Mouse (Mus musculus): Measurements from ENCODE around the gene Gm20388. TPM values are rescaled to one million over a fixed set of nuclear protein-coding genes. Genes with fewer than 3 reads are reported as not detected.

Gm20388 gene
- polyA plus RNA-seq, 1 experiment from 2014 or later = not detected

DNA sequence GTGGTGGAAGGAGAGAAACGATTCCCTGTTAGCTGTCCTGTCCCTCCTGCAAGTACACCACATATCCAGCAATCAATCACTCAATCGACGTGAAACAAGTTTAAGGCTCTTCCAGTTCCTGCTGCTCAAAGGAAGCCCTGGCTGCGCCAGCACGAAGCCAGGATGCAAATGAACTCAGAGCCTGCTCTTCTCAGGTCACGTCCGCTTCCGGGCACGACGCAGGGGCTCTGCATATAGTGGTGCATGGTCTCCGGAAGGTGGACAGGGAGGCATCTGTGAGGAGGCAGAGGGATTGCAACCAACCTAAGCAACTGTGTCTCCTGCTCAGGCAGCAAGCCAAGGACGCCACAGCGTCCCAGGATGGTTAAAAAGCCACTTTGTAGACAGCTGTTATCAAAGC lies 985.0 kb downstream of the Gm20388 start:
- Histone ChIP-seq H3K27ac (replicated peaks in 1 of 2; ENCODE audit: control insufficient read depth in 1 of 2, insufficient read depth in 1 of 2, low read depth in 2 of 2, low read length in 2 of 2) (no peak overlapping the region), H3K9ac (ENCODE audit: low read length) (no peak overlapping the region)
- 2% methylated on average over 13 of the region's 13 CpGs for WGBS

DNA sequence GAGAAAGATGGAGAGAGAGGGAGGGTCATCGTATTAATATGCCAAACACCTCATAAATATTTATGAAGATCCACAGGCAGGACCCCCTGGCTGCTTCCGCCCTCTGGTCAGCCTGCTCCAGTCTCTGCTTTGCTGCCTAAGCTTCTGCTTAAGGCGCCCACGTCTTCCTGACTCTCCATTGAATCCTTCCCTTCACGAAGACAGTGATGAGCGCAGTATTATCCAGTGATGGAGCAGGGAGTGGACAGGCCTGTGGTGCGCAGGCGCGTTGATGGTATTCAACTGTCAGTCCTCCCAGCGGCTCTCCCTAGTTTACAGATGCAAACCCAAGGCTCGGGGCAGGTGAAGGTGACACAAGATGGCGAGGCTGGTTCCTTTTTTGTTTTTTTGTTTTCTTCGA lies 985.6 kb downstream of the Gm20388 start:
- Histone ChIP-seq H3K4me1 (ENCODE audit: control insufficient read depth in 2 of 2, insufficient read depth in 2 of 2, low read length in 2 of 2) (peaks cover 5 to 10% of the 10 kb centered on the region in 2 experiments; a peak in 2 of 4 replicates), H3K27me3 (ENCODE audit: control insufficient read depth, insufficient read depth, low read length) (peaks cover 72% of the 10 kb centered on the region), H3K4me2 (ENCODE audit: low read length) (no peak overlapping the region), H3K9me3 (ENCODE audit: control insufficient read depth, low read length) (0 out of 2 replicates have a peak, but pooled peaks cover 4% of the 10 kb centered on the region), H3K4me3 (ENCODE audit: control insufficient read depth in 1 of 2, insufficient read depth in 1 of 2, low read depth in 1 of 2, low read length in 2 of 2) (no peak overlapping the region), H3K27ac (replicated peaks in 1 of 2; ENCODE audit: control insufficient read depth in 1 of 2, insufficient read depth in 1 of 2, low read depth in 2 of 2, low read length in 2 of 2) (no peak overlapping the region), H3K9ac (ENCODE audit: low read length) (no peak overlapping the region), H3K36me3 (ENCODE audit: control insufficient read depth, insufficient read depth, low read length) (no peaks in the 10 kb centered on the region)
- 38% methylated on average over 13 of the region's 13 CpGs for WGBS
- ATAC-seq (ENCODE audit: insufficient number of reproducible peaks, insufficient read depth, low FRiP score, low read depth) = no peak

More for the DNA sequence above, 985.0 kb downstream of the Gm20388 start:
- H3K4me2 ChIP-seq (ENCODE audit: low read length) = peak overlapping the region; percentile 38
- H3K27me3 ChIP-seq (ENCODE audit: control insufficient read depth, insufficient read depth, low read length) = peaks cover 77% of the 10 kb centered on the region
- H3K4me3 ChIP-seq (ENCODE audit: control insufficient read depth in 1 of 2, insufficient read depth in 1 of 2, low read depth in 1 of 2, low read length in 2 of 2) = peak overlapping the region in 1 of 2 experiments; percentile 12; a peak in 2 of 4 replicates
- peaks cover 5 to 10% of the 10 kb centered on the region in 2 experiments; a peak in 2 of 4 replicates for H3K4me1 ChIP-seq (ENCODE audit: control insufficient read depth in 2 of 2, insufficient read depth in 2 of 2, low read length in 2 of 2)
- 0 out of 2 replicates have a peak, but pooled peaks cover 4% of the 10 kb centered on the region for H3K9me3 ChIP-seq (ENCODE audit: control insufficient read depth, low read length)
- H3K36me3 ChIP-seq (ENCODE audit: control insufficient read depth, insufficient read depth, low read length) = no peaks in the 10 kb centered on the region
- no peak for ATAC-seq (ENCODE audit: insufficient number of reproducible peaks, insufficient read depth, low FRiP score, low read depth)

DNA sequence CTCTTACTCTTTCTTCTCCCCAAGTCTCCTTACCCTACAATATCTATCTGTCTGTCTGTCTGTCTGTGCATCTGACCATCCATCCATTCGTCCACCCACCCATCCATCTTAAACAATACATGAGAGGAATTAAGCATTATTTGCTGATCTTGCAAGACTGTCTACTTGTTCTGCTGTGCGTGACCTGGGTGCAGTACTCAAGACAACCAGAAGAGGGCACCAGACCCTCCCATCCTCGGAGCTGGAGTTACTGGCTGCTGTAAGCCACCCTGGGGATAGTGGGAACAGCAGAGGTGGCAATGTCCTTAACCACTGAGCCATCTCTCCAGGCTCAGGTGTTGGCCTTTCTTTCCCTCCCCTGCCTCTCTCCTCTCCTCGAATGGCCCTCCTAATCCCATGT lies 987.4 kb downstream of the Gm20388 start:
- no peak for ATAC-seq (ENCODE audit: insufficient number of reproducible peaks, insufficient read depth, low FRiP score, low read depth)
- Histone ChIP-seq H3K9me3 (ENCODE audit: control insufficient read depth, low read length) (0 out of 2 replicates have a peak, but pooled peaks cover 4% of the 10 kb centered on the region), H3K27me3 (ENCODE audit: control insufficient read depth, insufficient read depth, low read length) (peaks cover 60% of the 10 kb centered on the region), H3K4me3 (ENCODE audit: control insufficient read depth in 1 of 2, insufficient read depth in 1 of 2, low read depth in 1 of 2, low read length in 2 of 2) (no peak overlapping the region), H3K4me2 (ENCODE audit: low read length) (no peak overlapping the region), H3K27ac (replicated peaks in 1 of 2; ENCODE audit: control insufficient read depth in 1 of 2, insufficient read depth in 1 of 2, low read depth in 2 of 2, low read length in 2 of 2) (no peak overlapping the region), H3K36me3 (ENCODE audit: control insufficient read depth, insufficient read depth, low read length) (no peaks in the 10 kb centered on the region), H3K4me1 (ENCODE audit: control insufficient read depth in 2 of 2, insufficient read depth in 2 of 2, low read length in 2 of 2) (peaks cover 8 to 10% of the 10 kb centered on the region in 2 experiments; a peak in 2 of 4 replicates), H3K9ac (ENCODE audit: low read length) (no peak overlapping the region)
- 50% methylated on average over 4 of the region's 4 CpGs for WGBS

DNA sequence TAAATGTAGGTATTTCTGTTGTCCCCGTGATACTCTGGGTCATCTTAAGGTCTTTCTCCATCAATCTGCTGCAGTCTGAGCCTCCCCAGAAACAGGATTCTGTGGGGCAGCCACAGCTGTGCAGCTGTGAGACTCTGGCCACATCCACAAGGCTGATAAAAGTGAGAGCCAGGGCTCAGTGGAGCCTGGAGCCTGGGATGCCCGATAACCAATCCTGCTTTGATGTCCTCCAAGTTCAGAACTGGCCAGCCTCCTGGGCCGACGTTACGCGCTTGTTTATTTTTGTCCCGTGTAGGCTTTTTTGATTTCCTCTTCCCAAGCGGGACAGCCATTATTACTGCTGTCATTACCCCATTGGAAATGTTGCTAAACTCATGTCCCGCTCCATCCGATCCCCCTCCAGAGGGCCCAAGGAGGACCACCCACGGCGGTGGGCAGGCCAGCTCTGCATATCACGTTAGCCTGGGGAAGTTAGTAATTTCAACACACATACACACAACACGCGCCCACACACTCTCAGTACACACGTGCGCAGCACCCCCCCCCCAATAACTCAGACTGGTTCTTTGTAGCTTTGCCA lies 988.3 kb downstream of the Gm20388 start:
- Histone ChIP-seq H3K4me1 (ENCODE audit: control insufficient read depth in 2 of 2, insufficient read depth in 2 of 2, low read length in 2 of 2) (peaks cover 8 to 10% of the 10 kb centered on the region in 2 experiments; a peak in 2 of 4 replicates), H3K27ac (replicated peaks in 1 of 2; ENCODE audit: control insufficient read depth in 1 of 2, insufficient read depth in 1 of 2, low read depth in 2 of 2, low read length in 2 of 2) (no peak overlapping the region), H3K9ac (ENCODE audit: low read length) (no peak overlapping the region), H3K4me2 (ENCODE audit: low read length) (no peak overlapping the region), H3K36me3 (ENCODE audit: control insufficient read depth, insufficient read depth, low read length) (no peaks in the 10 kb centered on the region), H3K9me3 (ENCODE audit: control insufficient read depth, low read length) (0 out of 2 replicates have a peak, but pooled peaks cover 4% of the 10 kb centered on the region), H3K27me3 (ENCODE audit: control insufficient read depth, insufficient read depth, low read length) (peaks cover 55% of the 10 kb centered on the region), H3K4me3 (ENCODE audit: control insufficient read depth in 1 of 2, insufficient read depth in 1 of 2, low read depth in 1 of 2, low read length in 2 of 2) (no peak overlapping the region)
- no peak for ATAC-seq (ENCODE audit: insufficient number of reproducible peaks, insufficient read depth, low FRiP score, low read depth)
- 31% methylated on average over 17 of the region's 17 CpGs for WGBS

DNA sequence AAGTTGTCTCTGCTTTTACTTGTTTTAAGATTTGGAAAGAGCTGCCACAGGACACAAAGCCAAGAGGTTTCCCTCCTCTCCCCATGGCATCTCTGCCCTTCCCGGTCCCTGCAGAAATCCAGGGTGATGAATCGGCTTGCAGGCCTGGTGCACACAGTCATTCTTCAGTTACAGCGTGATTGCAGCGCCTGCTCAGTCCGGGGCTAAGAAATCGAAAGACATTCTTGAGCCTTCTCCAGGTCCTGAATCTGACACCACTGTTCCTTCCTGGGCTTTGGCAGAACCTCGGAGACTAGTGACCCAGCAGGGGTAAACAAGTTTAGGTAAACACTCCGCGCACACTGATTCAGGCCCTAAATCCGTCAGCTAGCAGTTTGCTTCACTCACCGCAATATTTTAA lies 991.7 kb downstream of the Gm20388 start:
- Histone ChIP-seq H3K27me3 (ENCODE audit: control insufficient read depth, insufficient read depth, low read length) (peaks cover 23% of the 10 kb centered on the region), H3K27ac (replicated peaks in 1 of 2; ENCODE audit: control insufficient read depth in 1 of 2, insufficient read depth in 1 of 2, low read depth in 2 of 2, low read length in 2 of 2) (no peak overlapping the region), H3K4me1 (ENCODE audit: control insufficient read depth in 2 of 2, insufficient read depth in 2 of 2, low read length in 2 of 2) (peaks cover 4 to 5% of the 10 kb centered on the region in 2 experiments; a peak in 2 of 4 replicates), H3K9ac (ENCODE audit: low read length) (no peak overlapping the region), H3K36me3 (ENCODE audit: control insufficient read depth, insufficient read depth, low read length) (no peaks in the 10 kb centered on the region), H3K4me2 (ENCODE audit: low read length) (no peak overlapping the region), H3K9me3 (ENCODE audit: control insufficient read depth, low read length) (0 out of 2 replicates have a peak, but pooled peaks cover 4% of the 10 kb centered on the region), H3K4me3 (ENCODE audit: control insufficient read depth in 1 of 2, insufficient read depth in 1 of 2, low read depth in 1 of 2, low read length in 2 of 2) (no peak overlapping the region)
- no peak for ATAC-seq (ENCODE audit: insufficient number of reproducible peaks, insufficient read depth, low FRiP score, low read depth)
- 47% methylated on average over 11 of the region's 11 CpGs for WGBS

DNA sequence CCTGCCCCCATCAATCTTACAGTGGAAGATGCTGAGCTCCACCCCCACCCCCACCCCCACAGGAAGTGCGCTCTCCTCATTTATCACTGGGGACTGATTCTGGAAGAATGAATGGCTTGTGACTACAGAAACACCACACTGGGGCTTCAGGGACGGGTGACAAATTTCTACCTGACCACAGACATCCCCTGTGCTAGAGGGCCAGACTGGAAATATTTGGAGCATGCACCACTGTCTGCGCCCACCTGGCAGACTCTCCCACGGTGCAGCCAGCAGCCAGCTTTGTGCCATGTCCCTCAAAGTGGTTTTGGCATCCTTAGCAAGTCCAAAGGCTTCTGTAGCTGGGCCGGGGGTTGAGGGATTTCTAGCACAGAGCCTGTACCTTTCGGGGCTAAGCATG lies 997.0 kb downstream of the Gm20388 start:
- 43% methylated on average over 6 of the region's 6 CpGs for WGBS
- Histone ChIP-seq H3K27me3 (ENCODE audit: control insufficient read depth, insufficient read depth, low read length) (peaks cover 14% of the 10 kb centered on the region), H3K27ac (replicated peaks in 1 of 2; ENCODE audit: control insufficient read depth in 1 of 2, insufficient read depth in 1 of 2, low read depth in 2 of 2, low read length in 2 of 2) (no peak overlapping the region)

DNA sequence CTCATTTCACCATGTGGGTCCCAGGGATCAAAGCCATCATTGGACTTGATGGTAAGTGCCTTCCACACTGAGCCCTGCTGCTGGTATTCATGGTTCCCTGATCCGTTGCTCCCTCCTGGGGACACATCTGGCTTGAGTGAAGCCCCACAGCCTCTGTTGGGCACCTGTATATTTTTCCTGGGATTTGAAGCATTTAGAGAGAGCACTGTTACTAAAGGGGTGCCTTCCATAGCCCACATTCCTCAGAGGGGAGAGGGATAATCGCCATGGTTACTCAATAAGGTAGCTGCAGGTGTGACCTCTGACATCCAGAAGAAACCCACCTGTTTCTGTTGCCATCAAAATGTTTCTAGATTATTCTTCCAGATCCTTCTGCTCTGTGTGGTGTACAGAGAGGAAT lies 1000.3 kb downstream of the Gm20388 start:
- Histone ChIP-seq H3K4me3 (ENCODE audit: control insufficient read depth in 1 of 2, insufficient read depth in 1 of 2, low read depth in 1 of 2, low read length in 2 of 2) (no peak overlapping the region), H3K4me1 (ENCODE audit: control insufficient read depth in 2 of 2, insufficient read depth in 2 of 2, low read length in 2 of 2) (no peaks in the 10 kb centered on the region; a peak in 1 of 4 replicates), H3K27me3 (ENCODE audit: control insufficient read depth, insufficient read depth, low read length) (peaks cover 15% of the 10 kb centered on the region; the same call in 1 of the 2 replicates), H3K36me3 (ENCODE audit: control insufficient read depth, insufficient read depth, low read length) (no peaks in the 10 kb centered on the region), H3K9me3 (ENCODE audit: control insufficient read depth, low read length) (no peaks in the 10 kb centered on the region), H3K27ac (replicated peaks in 1 of 2; ENCODE audit: control insufficient read depth in 1 of 2, insufficient read depth in 1 of 2, low read depth in 2 of 2, low read length in 2 of 2) (no peak overlapping the region), H3K9ac (ENCODE audit: low read length) (no peak overlapping the region), H3K4me2 (ENCODE audit: low read length) (no peak overlapping the region)
- no peak for ATAC-seq (ENCODE audit: insufficient number of reproducible peaks, insufficient read depth, low FRiP score, low read depth)
- WGBS = 67% methylated on average over 2 of the region's 2 CpGs

More for the DNA sequence above, 997.0 kb downstream of the Gm20388 start:
- H3K4me1 ChIP-seq (ENCODE audit: control insufficient read depth in 2 of 2, insufficient read depth in 2 of 2, low read length in 2 of 2) = no peaks in the 10 kb centered on the region; a peak in 1 of 4 replicates
- H3K36me3 ChIP-seq (ENCODE audit: control insufficient read depth, insufficient read depth, low read length) = no peaks in the 10 kb centered on the region
- H3K9me3 ChIP-seq (ENCODE audit: control insufficient read depth, low read length) = no peaks in the 10 kb centered on the region
- no peak for ATAC-seq (ENCODE audit: insufficient number of reproducible peaks, insufficient read depth, low FRiP score, low read depth)
- no peak overlapping the region for H3K4me2 ChIP-seq (ENCODE audit: low read length)
- H3K4me3 ChIP-seq (ENCODE audit: control insufficient read depth in 1 of 2, insufficient read depth in 1 of 2, low read depth in 1 of 2, low read length in 2 of 2) = no peak overlapping the region
- H3K9ac ChIP-seq (ENCODE audit: low read length) = no peak overlapping the region

All from heart, embryonic 14.5 days (tissue).